Comparison of ENCODE assay signal across 7 mouse cellular contexts in genomic region chr16:18108221-18108966, GRCm38 (mm10). TPM values are rescaled to one million over a fixed set of nuclear protein-coding genes. Genes with fewer than 3 reads are reported as not detected.
A peak's percentile ranks its signal among the peaks of the same experiment; 100 is the strongest.
DNase-seq lines count a peak whose midpoint lies in the region; ATAC-seq lines count a peak whose summit lies in the region.

No protein-coding gene starts in this region.

- no peak overlapping the region for H3K27ac ChIP-seq in intestine, embryonic 16.5 days (ENCODE audit: low read length)
- H3K27ac ChIP-seq in limb, embryonic 11.5 days (replicated peaks; ENCODE audit: low read depth, low read length): no peak overlapping the region
- H3K27ac ChIP-seq in midbrain, embryonic 12.5 days (replicated peaks): no peak overlapping the region

- H3K4me2 ChIP-seq in intestine, embryonic 16.5 days (ENCODE audit: low read depth, low read length): no peak overlapping the region
- no peak overlapping the region for H3K4me2 ChIP-seq in limb, embryonic 11.5 days (ENCODE audit: low read depth, severe bottlenecking)
- no peak overlapping the region for H3K4me2 ChIP-seq in midbrain, embryonic 12.5 days (replicated peaks)

- H3K4me1 ChIP-seq in intestine, embryonic 16.5 days (ENCODE audit: control insufficient read depth, insufficient read depth, low read length): no peaks in the 10 kb centered on the region
- 0 out of 2 replicates have a peak, but pooled peaks cover 3% of the 10 kb centered on the region for H3K4me1 ChIP-seq in limb, embryonic 11.5 days (ENCODE audit: control insufficient read depth, insufficient read depth, low read length)
- H3K4me1 ChIP-seq in midbrain, embryonic 12.5 days: 0 out of 2 replicates have a peak, but pooled peaks cover 4% of the 10 kb centered on the region

- no peaks in the 10 kb centered on the region for H3K36me3 ChIP-seq in intestine, embryonic 16.5 days (ENCODE audit: control insufficient read depth, insufficient read depth, low read length)
- H3K36me3 ChIP-seq in limb, embryonic 11.5 days (ENCODE audit: control insufficient read depth, insufficient read depth, low read length): no peaks in the 10 kb centered on the region
- no peaks in the 10 kb centered on the region for H3K36me3 ChIP-seq in midbrain, embryonic 12.5 days

- peak; percentile 75 for ATAC-seq in intestine, embryonic 16.5 days
- ATAC-seq in limb, embryonic 11.5 days (ENCODE audit: insufficient number of reproducible peaks, low FRiP score, low TSS enrichment, low read depth): peak; percentile 28; the same call in 1 of the 2 replicates
- peak; percentile 81 for ATAC-seq in midbrain, embryonic 12.5 days (ENCODE audit: low FRiP score, low read depth)

- peak; percentile 94 for DNase-seq in adipocyte (ENCODE audit: low spot score)
- DNase-seq in cerebellum, adult 9-10 months: peak; percentile 92
- peak; percentile 83 for DNase-seq in gastrocnemius, adult 18-20 months (ENCODE audit: low spot score)
- DNase-seq in limb, embryonic 11.5 days (ENCODE audit: low spot score): peak; percentile 80
- DNase-seq in right cerebral cortex, postnatal 4 days: peak; percentile 62

- H3K4me3 ChIP-seq in intestine, embryonic 16.5 days (ENCODE audit: low read length): no peak overlapping the region
- H3K4me3 ChIP-seq in limb, embryonic 11.5 days (ENCODE audit: low read depth, low read length): no peak overlapping the region
- H3K4me3 ChIP-seq in midbrain, embryonic 12.5 days: no peak overlapping the region

- peaks cover 6% of the 10 kb centered on the region; the same call in 1 of the 2 replicates for H3K9me3 ChIP-seq in intestine, embryonic 16.5 days (ENCODE audit: control insufficient read depth, low read length)
- no peaks in the 10 kb centered on the region for H3K9me3 ChIP-seq in limb, embryonic 11.5 days (ENCODE audit: control insufficient read depth, low read length)
- 0 out of 2 replicates have a peak, but pooled peaks cover 6% of the 10 kb centered on the region for H3K9me3 ChIP-seq in midbrain, embryonic 12.5 days

- no peaks in the 10 kb centered on the region for H3K27me3 ChIP-seq in intestine, embryonic 16.5 days (replicated peaks; ENCODE audit: control insufficient read depth, insufficient read depth, low read length)
- H3K27me3 ChIP-seq in limb, embryonic 11.5 days (ENCODE audit: control insufficient read depth, insufficient read depth, low read length): no peaks in the 10 kb centered on the region
- H3K27me3 ChIP-seq in midbrain, embryonic 12.5 days: no peaks in the 10 kb centered on the region

- H3K9ac ChIP-seq in intestine, embryonic 16.5 days (ENCODE audit: low read depth, low read length): no peak overlapping the region
- no peak overlapping the region for H3K9ac ChIP-seq in limb, embryonic 11.5 days (ENCODE audit: low read length)
- H3K9ac ChIP-seq in midbrain, embryonic 12.5 days (replicated peaks): no peak overlapping the region

- 57% methylated on average over 5 of the region's 5 CpGs for WGBS in intestine, embryonic 16.5 days
- WGBS in limb, embryonic 11.5 days: 60% methylated on average over 5 of the region's 5 CpGs
- 57% methylated on average over 5 of the region's 5 CpGs for WGBS in midbrain, embryonic 12.5 days

RNA-seq across cellular contexts. Expression of gene Prodh, which starts 18.4 kb away (rescaled TPM):
- 10 to 100 TPM in 1 of 2 experiments, 1 to 10 TPM in 1; 4.6 to 11.1 TPM for total RNA-seq in gastrocnemius, adult 18-20 months (2021)
- polyA plus RNA-seq in intestine, embryonic 16.5 days (2015; fragmentation: Nextera tagmentation; extraction: Ambion mirVana): 20.1 and 24.4 TPM in 2 replicates
- 15.0 and 15.9 TPM in 2 replicates for polyA plus RNA-seq in limb, embryonic 11.5 days (2014; fragmentation: Nextera tagmentation; extraction: Ambion mirVana)
- polyA plus RNA-seq in midbrain, embryonic 12.5 days (2016; fragmentation: Nextera tagmentation; extraction: Ambion mirVana): 6.8 and 8.7 TPM in 2 replicates

RNA-seq across cellular contexts. Expression of gene Rtn4r, which starts 19.0 kb away (rescaled TPM):
- total RNA-seq in gastrocnemius, adult 18-20 months (2021): under 1 TPM in 1 of 2 experiments, not detected in 1; 0.11 TPM
- 0.73 and 2.4 TPM in 2 replicates for polyA plus RNA-seq in intestine, embryonic 16.5 days (2015; fragmentation: Nextera tagmentation; extraction: Ambion mirVana)
- polyA plus RNA-seq in limb, embryonic 11.5 days (2014; fragmentation: Nextera tagmentation; extraction: Ambion mirVana): 4.5 and 7.4 TPM in 2 replicates
- polyA plus RNA-seq in midbrain, embryonic 12.5 days (2016; fragmentation: Nextera tagmentation; extraction: Ambion mirVana): 7.6 and 7.9 TPM in 2 replicates

RNA-seq across cellular contexts. Expression of gene Dgcr6, which starts 55.7 kb away (rescaled TPM):
- total RNA-seq in gastrocnemius, adult 18-20 months (2021): 10 to 100 TPM; 46.9 to 50.4 TPM
- 77.0 and 77.1 TPM in 2 replicates for polyA plus RNA-seq in intestine, embryonic 16.5 days (2015; fragmentation: Nextera tagmentation; extraction: Ambion mirVana)
- 130 and 135 TPM in 2 replicates for polyA plus RNA-seq in limb, embryonic 11.5 days (2014; fragmentation: Nextera tagmentation; extraction: Ambion mirVana)
- 144 TPM in 2 replicates for polyA plus RNA-seq in midbrain, embryonic 12.5 days (2016; fragmentation: Nextera tagmentation; extraction: Ambion mirVana)

Comparison
In these comparisons a context has a peak if more than half of its experiments do, and no peak if none do; other contexts are left out.
1. ATAC-seq: peak in every context shown above with its lines; median percentile 81 in midbrain, embryonic 12.5 days; 75 in intestine, embryonic 16.5 days; 28 in limb, embryonic 11.5 days.